ENCODE assay signal across 15 mouse cellular contexts in genomic region chr9:116863626-116864025, GRCm38 (mm10).
DNase-seq lines count a peak whose midpoint lies in the region; ATAC-seq lines count a peak whose summit lies in the region.
"Had no signal": no experiment of that assay in that cellular context is flagged by ENCODE, and none has a peak within 500 bp of the region (broad histone marks: within the 10 kb centered on the region; RNA-seq: fewer than 3 reads in every experiment).

No protein-coding gene starts in this region.

- DNase-seq in lung, postnatal 10 days: no peak
- DNase-seq in retina, embryonic 14.5 days (ENCODE audit: low spot score): peak; percentile 23
- DNase-seq in frontal cortex, postnatal 14 days (ENCODE audit: low spot score in 2 of 2): no peak
- DNase-seq: adrenal gland, postnatal 14 days; cerebellum, postnatal 36 days; lung, postnatal 14 days; spleen, adult 18-20 months had no signal

- H3K27ac ChIP-seq in lung, embryonic 16.5 days (ENCODE audit: low read length): no peak overlapping the region
- peak overlapping the region; percentile 62 for H3K27ac ChIP-seq in heart, embryonic 15.5 days
- peak overlapping the region; percentile 57 for H3K27ac ChIP-seq in kidney, embryonic 15.5 days
- H3K27ac ChIP-seq: forebrain, embryonic 12.5 days; hindbrain, embryonic 14.5 days; left cerebral cortex, adult 2 months; neural tube, embryonic 12.5 days had no signal

- H3K36me3 ChIP-seq in lung, embryonic 16.5 days (ENCODE audit: control insufficient read depth, insufficient read depth, low read length): no peaks in the 10 kb centered on the region
- no peaks in the 10 kb centered on the region for H3K36me3 ChIP-seq in heart, embryonic 15.5 days
- no peaks in the 10 kb centered on the region for H3K36me3 ChIP-seq in kidney, embryonic 15.5 days
- H3K36me3 ChIP-seq: forebrain, embryonic 12.5 days; neural tube, embryonic 12.5 days had no signal

- no peak overlapping the region for H3K4me2 ChIP-seq in lung, embryonic 16.5 days (ENCODE audit: low read depth, low read length)
- H3K4me2 ChIP-seq in heart, embryonic 15.5 days: no peak overlapping the region
- no peak overlapping the region for H3K4me2 ChIP-seq in kidney, embryonic 15.5 days
- H3K4me2 ChIP-seq: forebrain, embryonic 12.5 days; hindbrain, embryonic 14.5 days; neural tube, embryonic 12.5 days had no signal

- H3K9ac ChIP-seq in lung, embryonic 16.5 days (ENCODE audit: low read length): no peak overlapping the region
- H3K9ac ChIP-seq in heart, embryonic 15.5 days: no peak overlapping the region
- no peak overlapping the region for H3K9ac ChIP-seq in kidney, embryonic 15.5 days
- H3K9ac ChIP-seq: forebrain, embryonic 12.5 days; hindbrain, embryonic 14.5 days; neural tube, embryonic 12.5 days had no signal

- no peak overlapping the region for H3K4me3 ChIP-seq in lung, embryonic 16.5 days (ENCODE audit: low read length)
- no peak overlapping the region for H3K4me3 ChIP-seq in heart, embryonic 15.5 days
- H3K4me3 ChIP-seq in kidney, embryonic 15.5 days (replicated peaks): no peak overlapping the region
- H3K4me3 ChIP-seq: forebrain, embryonic 12.5 days; left cerebral cortex, adult 2 months; neural tube, embryonic 12.5 days had no signal

- ATAC-seq in lung, embryonic 16.5 days (ENCODE audit: low read depth): peak; percentile 45; the same call in 1 of the 2 replicates
- no peak for ATAC-seq in heart, embryonic 15.5 days (replicated peaks; ENCODE audit: insufficient number of reproducible peaks, insufficient read depth, low FRiP score, low read depth)
- ATAC-seq in kidney, embryonic 15.5 days (replicated peaks; ENCODE audit: low FRiP score): peak; percentile 67
- no peak for ATAC-seq in granulocyte monocyte progenitor cell, adult 5-6 weeks (replicated peaks; ENCODE audit: poor library complexity, severe bottlenecking)

- no peaks in the 10 kb centered on the region for H3K27me3 ChIP-seq in lung, embryonic 16.5 days (ENCODE audit: control insufficient read depth, insufficient read depth, low read depth, low read length)
- no peaks in the 10 kb centered on the region for H3K27me3 ChIP-seq in heart, embryonic 15.5 days
- H3K27me3 ChIP-seq in kidney, embryonic 15.5 days: no peaks in the 10 kb centered on the region
- H3K27me3 ChIP-seq: forebrain, embryonic 12.5 days; neural tube, embryonic 12.5 days had no signal

- no peaks in the 10 kb centered on the region for H3K9me3 ChIP-seq in lung, embryonic 16.5 days (ENCODE audit: control insufficient read depth, low read length)
- H3K9me3 ChIP-seq in heart, embryonic 15.5 days (replicated peaks): no peaks in the 10 kb centered on the region
- H3K9me3 ChIP-seq in kidney, embryonic 15.5 days (replicated peaks): no peaks in the 10 kb centered on the region
- H3K9me3 ChIP-seq: forebrain, embryonic 12.5 days; neural tube, embryonic 12.5 days had no signal

- H3K4me1 ChIP-seq in lung, embryonic 16.5 days (replicated peaks; ENCODE audit: control insufficient read depth, insufficient read depth, low read length): peaks cover 8% of the 10 kb centered on the region
- H3K4me1 ChIP-seq in heart, embryonic 15.5 days (replicated peaks): peaks cover 9% of the 10 kb centered on the region
- peaks cover 4% of the 10 kb centered on the region for H3K4me1 ChIP-seq in kidney, embryonic 15.5 days
- H3K4me1 ChIP-seq: forebrain, embryonic 12.5 days; neural tube, embryonic 12.5 days had no signal

- WGBS in lung, embryonic 16.5 days: 41% methylated on average over 4 of the region's 4 CpGs
- WGBS in heart, embryonic 15.5 days: 25% methylated on average over 4 of the region's 4 CpGs
- 22% methylated on average over 4 of the region's 4 CpGs for WGBS in kidney, embryonic 15.5 days

Comparison
In these comparisons a context has a peak if more than half of its experiments do, and no peak if none do; other contexts are left out.
1. ATAC-seq: peak in lung, embryonic 16.5 days (single experiment) and kidney, embryonic 15.5 days (single experiment); none in heart, embryonic 15.5 days (single experiment) and granulocyte monocyte progenitor cell, adult 5-6 weeks (single experiment).